Mouse (Mus musculus): ENCODE measurements around the gene Knl1.

- TF ChIP-seq CTCF (IDR thresholded peaks at IDR 0.05 in 2 of 3, conservative IDR thresholded peaks at IDR 0.05 in 1 of 3; ENCODE audit: control insufficient read depth in 1 of 3, insufficient read depth in 1 of 3, low read depth in 2 of 3, low read length in 3 of 3, poor library complexity in 1 of 3, severe bottlenecking in 1 of 3), result no peak
- TF ChIP-seq HCFC1 (IDR thresholded peaks at IDR 0.05; ENCODE audit: low read depth, low read length), result no peak
- peak; percentile 28; the same call in 1 of the 2 replicates for TF ChIP-seq ETS1 (IDR thresholded peaks at IDR 0.05; ENCODE audit: low read depth, low read length)
- TF ChIP-seq CHD2 (IDR thresholded peaks at IDR 0.05; ENCODE audit: low read length), result no peak
- TF ChIP-seq USF2 (IDR thresholded peaks at IDR 0.05; ENCODE audit: borderline replicate concordance in 1 of 2, insufficient read depth in 1 of 2, low read depth in 1 of 2, low read length in 2 of 2), result no peak
Measured at GRCm38 (mm10) chr2:119047849-119048248, 930 bp downstream of the Knl1 start.
